Mouse (Mus musculus) retina, postnatal 1 day (tissue): ENCODE data around the gene Atp6v0e2.
"Not testable (repeated sequence)": the region's sequence is repeated elsewhere in the genome, so short reads cannot be mapped to it uniquely, and the experiment has no call there.

ENCODE experiments used
- DNase-seq: peaks from one replicate; pipeline ENCODE4 v3.0.0-alpha.2; 2012

Gene Atp6v0e2

GRCm38 (mm10) chr6:48537105-48537954, at the start of gene Atp6v0e2:
Gene Atp6v0e2, plus strand, starts transcription at chr6:48537615.
- DNase-seq: peak; percentile 96

GRCm38 (mm10) chr6:48487747-48488725, 49.4 kb upstream of the Atp6v0e2 start:
- DNase-seq: peak; percentile 55

GRCm38 (mm10) chr6:48489741-48490140, 47.7 kb upstream of the Atp6v0e2 start:
- DNase-seq: no peak

GRCm38 (mm10) chr6:48491361-48491760, 46.1 kb upstream of the Atp6v0e2 start:
- no peak for DNase-seq

GRCm38 (mm10) chr6:48493136-48493730, 44.2 kb upstream of the Atp6v0e2 start:
- peak; percentile 16 for DNase-seq

GRCm38 (mm10) chr6:48497521-48497920, 39.9 kb upstream of the Atp6v0e2 start:
- no peak for DNase-seq

GRCm38 (mm10) chr6:48503847-48504240, 33.6 kb upstream of the Atp6v0e2 start:
- no peak for DNase-seq

- peak; percentile 90 for DNase-seq
These were observed 33.1 kb upstream of the Atp6v0e2 start for GRCm38 (mm10) chr6:48504241-48504854.

GRCm38 (mm10) chr6:48508087-48508486, 29.3 kb upstream of the Atp6v0e2 start:
- no peak for DNase-seq

- no peak for DNase-seq
These were observed 27.0 kb upstream of the Atp6v0e2 start for GRCm38 (mm10) chr6:48510426-48510825.

GRCm38 (mm10) chr6:48511861-48512260, 25.6 kb upstream of the Atp6v0e2 start:
- DNase-seq: no peak

- not testable (repeated sequence) for DNase-seq
These were observed 12.5 kb upstream of the Atp6v0e2 start for GRCm38 (mm10) chr6:48524882-48525281.

GRCm38 (mm10) chr6:48527901-48528300, 9.5 kb upstream of the Atp6v0e2 start:
- DNase-seq: no peak

GRCm38 (mm10) chr6:48529261-48529660, 8.2 kb upstream of the Atp6v0e2 start:
- DNase-seq: peak; percentile 5

- no peak for DNase-seq
These were observed 7.5 kb upstream of the Atp6v0e2 start for GRCm38 (mm10) chr6:48529871-48530440.

GRCm38 (mm10) chr6:48530862-48531261, 6.6 kb upstream of the Atp6v0e2 start:
- DNase-seq: peak; percentile 3

GRCm38 (mm10) chr6:48533475-48533874, 3.9 kb upstream of the Atp6v0e2 start:
- DNase-seq: no peak

- no peak for DNase-seq
These were observed 2.5 kb upstream of the Atp6v0e2 start for GRCm38 (mm10) chr6:48534913-48535312.

- no peak for DNase-seq
These were observed 1.3 kb upstream of the Atp6v0e2 start for GRCm38 (mm10) chr6:48536091-48536490.

- DNase-seq: peak; percentile 87
These were observed 1.7 kb downstream of the Atp6v0e2 start for GRCm38 (mm10) chr6:48538841-48539737.

- DNase-seq: no peak
These were observed 2.4 kb downstream of the Atp6v0e2 start for GRCm38 (mm10) chr6:48539860-48540259.
